Mouse (Mus musculus) stomach, embryonic 16.5 days (tissue): ENCODE results near the gene Adcy10. TPM values are rescaled to one million over a fixed set of nuclear protein-coding genes. Genes with fewer than 3 reads are reported as not detected.
A peak's percentile ranks its signal among the peaks of the same experiment; 100 is the strongest.

ENCODE experiments used
- ATAC-seq: fragments of 200-750 bp; cut with Nextera tagmentation; 2 replicates; pipeline ENCODE4 v1.8.0; 2017; ENCODE audit warnings: moderate number of reproducible peaks, moderate TSS enrichment; ENCODE audit not compliant: insufficient read depth, low FRiP score
- H3K27ac ChIP-seq: fragments of 300-500 bp; sonication (generic); 2 replicates; pipeline ENCODE4 v1.5.1; 2014; ENCODE audit warnings: low read length
- H3K27me3 ChIP-seq: fragments of 300-500 bp; sonication (generic); 2 replicates; pipeline ENCODE4 v1.6.1; 2014; ENCODE audit warnings: low read length, control low read depth, mixed read lengths; ENCODE audit not compliant: control insufficient read depth, insufficient read depth
- H3K36me3 ChIP-seq: fragments of 300-500 bp; sonication (generic); 2 replicates; pipeline ENCODE4 v1.6.1; 2014; ENCODE audit warnings: low read length; ENCODE audit not compliant: control insufficient read depth, insufficient read depth
- H3K4me1 ChIP-seq: fragments of 300-500 bp; sonication (generic); 2 replicates; pipeline ENCODE4 v1.6.1; 2014; ENCODE audit warnings: low read length, control low read depth, mixed read lengths; ENCODE audit not compliant: control insufficient read depth, insufficient read depth
- H3K4me2 ChIP-seq: fragments of 300-500 bp; sonication (generic); 2 replicates; pipeline ENCODE4 v1.6.1; 2014; ENCODE audit warnings: low read depth, low read length, mixed read lengths
- H3K4me3 ChIP-seq: fragments of 300-500 bp; sonication (generic); replicated peaks from 2 replicates; pipeline ENCODE4 v1.5.1; 2014; ENCODE audit warnings: mild to moderate bottlenecking, low read length
- H3K9ac ChIP-seq: fragments of 300-500 bp; sonication (generic); 2 replicates; pipeline ENCODE4 v1.6.1; 2014; ENCODE audit warnings: low read length
- H3K9me3 ChIP-seq: fragments of 300-500 bp; sonication (generic); replicated peaks from 2 replicates; pipeline ENCODE4 v1.6.1; 2016; ENCODE audit warnings: low read length, control low read depth; ENCODE audit not compliant: control insufficient read depth
- WGBS: fragments of 180-500 bp; shearing (Covaris S2); extraction: QIAGEN DNeasy Blood & Tissue Kit; methylation state at CpG from one replicate; pipeline ENCODE4 v1.1.7; 2014; 5-methylcytosine and 5-hydroxymethylcytosine counted together
- polyA plus RNA-seq: library from polyadenylated mRNA; unstranded; fragments of >200 nt; fragmentation: Nextera tagmentation; extraction: Ambion mirVana; gene quantifications from 2 replicates; pipeline ENCODE4 v1.2.1, GENCODE M21; 2015

The Adcy10 gene
- 0.04 TPM in 1 of 2 replicates, not detected in the other for polyA plus RNA-seq

- Histone ChIP-seq H3K27ac (no peak within 1 kb of the TSS), H3K27me3 (no peaks in the 10 kb centered on the region), H3K4me3 (no peak within 1 kb of the TSS), H3K4me2 (no peak within 1 kb of the TSS), H3K9me3 (no peaks in the 10 kb centered on the region), H3K9ac (no peak within 1 kb of the TSS), H3K4me1 (no peaks in the 10 kb centered on the region), H3K36me3 (peaks cover 4% of the 10 kb centered on the region; the same call in 1 of the 2 replicates)
- 88% methylated on average over 8 of the region's 8 CpGs for WGBS
- ATAC-seq, result no peak
Measured at GRCm38 (mm10) chr1:165484688-165485233, at the start of gene Adcy10. Adcy10 (plus strand) TSS chr1:165485183.

- no peak overlapping the region for H3K4me2 ChIP-seq
- no peak for ATAC-seq
- H3K9ac ChIP-seq, result no peak overlapping the region
- H3K27me3 ChIP-seq, result no peaks in the 10 kb centered on the region
- H3K27ac ChIP-seq, result no peak overlapping the region
- no peaks in the 10 kb centered on the region for H3K9me3 ChIP-seq
- H3K4me1 ChIP-seq, result 0 out of 2 replicates have a peak, but pooled peaks cover 4% of the 10 kb centered on the region
- WGBS, result 90% methylated on average over 1 of the region's 1 CpGs
- H3K4me3 ChIP-seq, result no peak overlapping the region
- H3K36me3 ChIP-seq, result no peaks in the 10 kb centered on the region
Measured at GRCm38 (mm10) chr1:165438289-165439021, 46.5 kb upstream of the Adcy10 start.

- Histone ChIP-seq H3K9ac (no peak overlapping the region), H3K27ac (no peak overlapping the region), H3K4me1 (0 out of 2 replicates have a peak, but pooled peaks cover 4% of the 10 kb centered on the region), H3K36me3 (no peaks in the 10 kb centered on the region), H3K4me2 (no peak overlapping the region), H3K9me3 (no peaks in the 10 kb centered on the region), H3K4me3 (no peak overlapping the region), H3K27me3 (no peaks in the 10 kb centered on the region)
- WGBS, result 78% methylated on average over 3 of the region's 3 CpGs
- no peak for ATAC-seq
Measured at GRCm38 (mm10) chr1:165440788-165441187, 44.2 kb upstream of the Adcy10 start.

- H3K9ac ChIP-seq, result no peak overlapping the region
- ATAC-seq, result no peak
Measured at GRCm38 (mm10) chr1:165441201-165441600, 43.8 kb upstream of the Adcy10 start.

GRCm38 (mm10) chr1:165441719-165442118 lies 43.3 kb upstream of the Adcy10 start:
- Histone ChIP-seq H3K36me3 (no peaks in the 10 kb centered on the region), H3K4me2 (no peak overlapping the region), H3K9ac (no peak overlapping the region), H3K4me1 (0 out of 2 replicates have a peak, but pooled peaks cover 4% of the 10 kb centered on the region), H3K27me3 (no peaks in the 10 kb centered on the region), H3K27ac (no peak overlapping the region), H3K9me3 (no peaks in the 10 kb centered on the region), H3K4me3 (no peak overlapping the region)
- WGBS, result 86% methylated on average over 3 of the region's 3 CpGs
- ATAC-seq, result no peak

More at GRCm38 (mm10) chr1:165441201-165441600, 43.8 kb upstream of the Adcy10 start:
- no peaks in the 10 kb centered on the region for H3K36me3 ChIP-seq
- H3K4me2 ChIP-seq, result no peak overlapping the region
- no peaks in the 10 kb centered on the region for H3K9me3 ChIP-seq
- H3K27me3 ChIP-seq, result no peaks in the 10 kb centered on the region
- no peak overlapping the region for H3K4me3 ChIP-seq
- H3K27ac ChIP-seq, result no peak overlapping the region
- H3K4me1 ChIP-seq, result 0 out of 2 replicates have a peak, but pooled peaks cover 4% of the 10 kb centered on the region

GRCm38 (mm10) chr1:165459041-165459502 lies 25.9 kb upstream of the Adcy10 start:
- no peaks in the 10 kb centered on the region for H3K27me3 ChIP-seq
- H3K9me3 ChIP-seq, result peaks cover 4% of the 10 kb centered on the region; the same call in 1 of the 2 replicates
- WGBS, result 14% methylated on average over 7 of the region's 7 CpGs
- H3K9ac ChIP-seq, result peak overlapping the region; percentile 94
- no peaks in the 10 kb centered on the region for H3K36me3 ChIP-seq
- no peak for ATAC-seq
- H3K4me3 ChIP-seq, result peak overlapping the region; percentile 99
- H3K27ac ChIP-seq, result no peak overlapping the region
- H3K4me1 ChIP-seq, result peaks cover 3% of the 10 kb centered on the region; the same call in 1 of the 2 replicates
- peak overlapping the region; percentile 67 for H3K4me2 ChIP-seq

GRCm38 (mm10) chr1:165459503-165460181 lies 25.3 kb upstream of the Adcy10 start:
- H3K4me3 ChIP-seq, result peak overlapping the region; percentile 99
- H3K4me2 ChIP-seq, result peak overlapping the region; percentile 67
- H3K36me3 ChIP-seq, result no peaks in the 10 kb centered on the region
- no peaks in the 10 kb centered on the region for H3K9me3 ChIP-seq
- no peak for ATAC-seq
- under 1% methylated on average over 60 of the region's 60 CpGs for WGBS
- peaks cover 3% of the 10 kb centered on the region; the same call in 1 of the 2 replicates for H3K4me1 ChIP-seq
- peak overlapping the region; percentile 94 for H3K9ac ChIP-seq
- no peaks in the 10 kb centered on the region for H3K27me3 ChIP-seq
- H3K27ac ChIP-seq, result peak overlapping the region; percentile 98

- peak within 1 kb of the TSS; percentile 86 for H3K4me2 ChIP-seq
- WGBS, result under 1% methylated on average over 32 of the region's 37 CpGs
- peaks cover 3% of the 10 kb centered on the region; the same call in 1 of the 2 replicates for H3K4me1 ChIP-seq
- peak; percentile 92 for ATAC-seq
- H3K9ac ChIP-seq, result peak within 1 kb of the TSS; percentile 94
- peak within 1 kb of the TSS; percentile 99 for H3K4me3 ChIP-seq
- peak within 1 kb of the TSS; percentile 98 for H3K27ac ChIP-seq
- H3K36me3 ChIP-seq, result no peaks in the 10 kb centered on the region
- no peaks in the 10 kb centered on the region for H3K27me3 ChIP-seq
- H3K9me3 ChIP-seq, result no peaks in the 10 kb centered on the region
Measured at GRCm38 (mm10) chr1:165460360-165460800, 24.6 kb upstream of the Adcy10 start, which contains the start of the genes Dcaf6 and Mpc2. Dcaf6 (minus strand) TSS chr1:165460475. Mpc2 (plus strand) TSS chr1:165460637.
